ENCODE assay signal across 19 mouse cellular contexts in genomic region chr6:4201176-4201575, GRCm38 (mm10).
DNase-seq lines count a peak whose midpoint lies in the region; ATAC-seq lines count a peak whose summit lies in the region.
"Had no signal": no experiment of that assay in that cellular context is flagged by ENCODE, and none has a peak within 500 bp of the region (broad histone marks: within the 10 kb centered on the region; RNA-seq: fewer than 3 reads in every experiment).

No protein-coding gene starts in this region.

- H3K27ac ChIP-seq in hindbrain, embryonic 12.5 days, result no peak overlapping the region
- no peak overlapping the region for H3K27ac ChIP-seq in hindbrain, embryonic 11.5 days (ENCODE audit: low read depth, low read length)
- H3K27ac ChIP-seq in midbrain, embryonic 13.5 days, result no peak overlapping the region
- H3K27ac ChIP-seq in midbrain, embryonic 10.5 days (replicated peaks), result no peak overlapping the region
- no peak overlapping the region for H3K27ac ChIP-seq in embryonic facial prominence, embryonic 14.5 days (replicated peaks; ENCODE audit: low read depth, low read length)
- H3K27ac ChIP-seq: heart, embryonic 10.5 days; intestine, embryonic 15.5 days had no signal

- no peak overlapping the region for H3K4me2 ChIP-seq in hindbrain, embryonic 12.5 days (replicated peaks)
- no peak overlapping the region for H3K4me2 ChIP-seq in hindbrain, embryonic 11.5 days (replicated peaks; ENCODE audit: low read depth, low read length)
- no peak overlapping the region for H3K4me2 ChIP-seq in midbrain, embryonic 13.5 days (replicated peaks)
- peak overlapping the region; percentile 48 for H3K4me2 ChIP-seq in embryonic facial prominence, embryonic 14.5 days (ENCODE audit: low read depth, low read length)
- H3K4me2 ChIP-seq: intestine, embryonic 15.5 days had no signal

- no peaks in the 10 kb centered on the region for H3K9me3 ChIP-seq in hindbrain, embryonic 12.5 days (replicated peaks)
- no peaks in the 10 kb centered on the region for H3K9me3 ChIP-seq in hindbrain, embryonic 11.5 days (ENCODE audit: control insufficient read depth, low read length)
- H3K9me3 ChIP-seq in midbrain, embryonic 13.5 days, result no peaks in the 10 kb centered on the region
- no peaks in the 10 kb centered on the region for H3K9me3 ChIP-seq in midbrain, embryonic 10.5 days (replicated peaks)
- no peaks in the 10 kb centered on the region for H3K9me3 ChIP-seq in embryonic facial prominence, embryonic 14.5 days (ENCODE audit: control insufficient read depth, low read length)
- H3K9me3 ChIP-seq: heart, embryonic 10.5 days; intestine, embryonic 15.5 days had no signal

- no peak overlapping the region for H3K4me3 ChIP-seq in hindbrain, embryonic 12.5 days
- H3K4me3 ChIP-seq in hindbrain, embryonic 11.5 days (ENCODE audit: low read depth, low read length), result no peak overlapping the region
- no peak overlapping the region for H3K4me3 ChIP-seq in midbrain, embryonic 13.5 days (replicated peaks)
- H3K4me3 ChIP-seq in midbrain, embryonic 10.5 days, result no peak overlapping the region
- peak overlapping the region; percentile 25; the same call in 1 of the 2 replicates for H3K4me3 ChIP-seq in embryonic facial prominence, embryonic 14.5 days (ENCODE audit: low read depth, low read length)
- H3K4me3 ChIP-seq: heart, embryonic 10.5 days; intestine, embryonic 15.5 days had no signal

- no peak overlapping the region for H3K9ac ChIP-seq in hindbrain, embryonic 12.5 days
- no peak overlapping the region for H3K9ac ChIP-seq in hindbrain, embryonic 11.5 days (ENCODE audit: low read depth, low read length)
- no peak overlapping the region for H3K9ac ChIP-seq in midbrain, embryonic 13.5 days (replicated peaks)
- no peak overlapping the region for H3K9ac ChIP-seq in embryonic facial prominence, embryonic 14.5 days (ENCODE audit: low read depth, low read length)
- H3K9ac ChIP-seq: intestine, embryonic 15.5 days had no signal

- DNase-seq in hindbrain, embryonic 11.5 days (ENCODE audit: low spot score), result no peak
- no peak for DNase-seq in midbrain, embryonic 10.5 days (ENCODE audit: low spot score)
- no peak for DNase-seq in embryonic facial prominence, embryonic 14.5 days (ENCODE audit: low spot score)
- no peak for DNase-seq in cerebellum, postnatal 10 days
- DNase-seq: adrenal gland, postnatal 14 days; cerebellum, adult 18-20 months; cerebellum, adult 9-11 months; gastrocnemius, postnatal 10 days; heart, adult 18-20 months; heart, postnatal 10 days; heart, postnatal 4 days had no signal

- no peaks in the 10 kb centered on the region for H3K4me1 ChIP-seq in hindbrain, embryonic 12.5 days
- no peaks in the 10 kb centered on the region for H3K4me1 ChIP-seq in hindbrain, embryonic 11.5 days (replicated peaks; ENCODE audit: control insufficient read depth, insufficient read depth, low read length)
- peaks cover 10% of the 10 kb centered on the region; the same call in 1 of the 2 replicates for H3K4me1 ChIP-seq in midbrain, embryonic 13.5 days (replicated peaks)
- H3K4me1 ChIP-seq in midbrain, embryonic 10.5 days, result no peaks in the 10 kb centered on the region
- no peaks in the 10 kb centered on the region for H3K4me1 ChIP-seq in embryonic facial prominence, embryonic 14.5 days (ENCODE audit: control insufficient read depth, insufficient read depth, low read length)
- H3K4me1 ChIP-seq: heart, embryonic 10.5 days; intestine, embryonic 15.5 days had no signal

- ATAC-seq in hindbrain, embryonic 12.5 days (ENCODE audit: low FRiP score), result 0 out of 2 replicates have a peak, but pooled peaks have one; percentile 46
- ATAC-seq in hindbrain, embryonic 11.5 days (ENCODE audit: low FRiP score), result no peak
- peak; percentile 60; the same call in 1 of the 2 replicates for ATAC-seq in midbrain, embryonic 13.5 days
- ATAC-seq in embryonic facial prominence, embryonic 14.5 days (ENCODE audit: low read depth), result no peak
- ATAC-seq: activated CD4-positive, CD25-positive, alpha-beta regulatory T cell, adult 4 months; forebrain, embryonic 14.5 days; intestine, embryonic 15.5 days; Patski had no signal

- no peaks in the 10 kb centered on the region for H3K36me3 ChIP-seq in hindbrain, embryonic 12.5 days
- H3K36me3 ChIP-seq in hindbrain, embryonic 11.5 days (ENCODE audit: control insufficient read depth, insufficient read depth, low read length), result no peaks in the 10 kb centered on the region
- H3K36me3 ChIP-seq in midbrain, embryonic 13.5 days, result no peaks in the 10 kb centered on the region
- H3K36me3 ChIP-seq in midbrain, embryonic 10.5 days, result no peaks in the 10 kb centered on the region
- H3K36me3 ChIP-seq in embryonic facial prominence, embryonic 14.5 days (ENCODE audit: control insufficient read depth, insufficient read depth, low read length), result no peaks in the 10 kb centered on the region
- H3K36me3 ChIP-seq: heart, embryonic 10.5 days; intestine, embryonic 15.5 days had no signal

- no peaks in the 10 kb centered on the region for H3K27me3 ChIP-seq in hindbrain, embryonic 12.5 days
- H3K27me3 ChIP-seq in hindbrain, embryonic 11.5 days (ENCODE audit: control insufficient read depth, insufficient read depth, low read length), result no peaks in the 10 kb centered on the region
- no peaks in the 10 kb centered on the region for H3K27me3 ChIP-seq in midbrain, embryonic 13.5 days
- H3K27me3 ChIP-seq in midbrain, embryonic 10.5 days (ENCODE audit: low read depth, poor library complexity, severe bottlenecking), result no peaks in the 10 kb centered on the region
- H3K27me3 ChIP-seq in embryonic facial prominence, embryonic 14.5 days (replicated peaks; ENCODE audit: control insufficient read depth, insufficient read depth, low read length), result no peaks in the 10 kb centered on the region
- H3K27me3 ChIP-seq: CH12.LX; intestine, embryonic 15.5 days had no signal

- 56% methylated on average over 2 of the region's 2 CpGs for WGBS in hindbrain, embryonic 12.5 days
- WGBS in hindbrain, embryonic 11.5 days, result 66% methylated on average over 2 of the region's 2 CpGs
- 47% methylated on average over 2 of the region's 2 CpGs for WGBS in midbrain, embryonic 13.5 days
- WGBS in midbrain, embryonic 10.5 days, result 70% methylated on average over 2 of the region's 2 CpGs
- 31% methylated on average over 2 of the region's 2 CpGs for WGBS in embryonic facial prominence, embryonic 14.5 days

Comparison
In these comparisons a context has a peak if more than half of its experiments do, and no peak if none do; other contexts are left out.
1. ATAC-seq: peak in hindbrain, embryonic 12.5 days (single experiment) and midbrain, embryonic 13.5 days (single experiment); none in hindbrain, embryonic 11.5 days (single experiment) and embryonic facial prominence, embryonic 14.5 days (single experiment).